Comparison of ENCODE assay signal across 20 mouse cellular contexts in genomic region chr1:84791393-84791792, GRCm38 (mm10). TPM values are rescaled to one million over a fixed set of nuclear protein-coding genes. Genes with fewer than 3 reads are reported as not detected.
"Had no signal": no experiment of that assay in that cellular context is flagged by ENCODE, and none has a peak within 500 bp of the region (broad histone marks: within the 10 kb centered on the region; RNA-seq: fewer than 3 reads in every experiment).

No protein-coding gene starts in this region.

- H3K27me3 ChIP-seq: liver, embryonic 15.5 days; lung, embryonic 15.5 days; midbrain, embryonic 12.5 days; neural tube, embryonic 13.5 days; stomach, embryonic 15.5 days had no signal

- H3K9me3 ChIP-seq: liver, embryonic 15.5 days; lung, embryonic 15.5 days; midbrain, embryonic 10.5 days; midbrain, embryonic 12.5 days; neural tube, embryonic 13.5 days; stomach, embryonic 15.5 days had no signal

- H3K4me1 ChIP-seq: liver, embryonic 15.5 days; lung, embryonic 15.5 days; midbrain, embryonic 10.5 days; midbrain, embryonic 12.5 days; neural tube, embryonic 13.5 days; stomach, embryonic 15.5 days had no signal

- H3K27ac ChIP-seq: liver, embryonic 15.5 days; lung, embryonic 15.5 days; midbrain, embryonic 10.5 days; midbrain, embryonic 12.5 days; neural tube, embryonic 13.5 days; stomach, embryonic 15.5 days; stomach, postnatal 0 days had no signal

- H3K4me3 ChIP-seq: liver, embryonic 15.5 days; lung, embryonic 15.5 days; midbrain, embryonic 10.5 days; midbrain, embryonic 12.5 days; myocyte; neural tube, embryonic 13.5 days; stomach, embryonic 15.5 days had no signal

- DNase-seq: liver, postnatal 0 days; lung, adult 2 months; lung, postnatal 14 days; lung, postnatal 4 days; midbrain, embryonic 14.5 days; right cerebral cortex, postnatal 14 days; thymus, adult 2 months; thymus, postnatal 25 days; thymus, postnatal 4 days had no signal

- H3K9ac ChIP-seq: liver, embryonic 15.5 days; liver, postnatal 0 days; lung, embryonic 15.5 days; midbrain, embryonic 12.5 days; neural tube, embryonic 13.5 days; stomach, embryonic 15.5 days had no signal

- ATAC-seq: liver, postnatal 0 days; lung, postnatal 0 days; midbrain, embryonic 16.5 days had no signal

RNA-seq across cellular contexts. Expression of gene Fbxo36, which starts 48.2 kb away (rescaled TPM):
- total RNA-seq: neutrophil, adult 5-6 weeks had no signal
